Mouse (Mus musculus) MEL (cell line): ENCODE measurements around the gene 1810013L24Rik. TPM values are rescaled to one million over a fixed set of nuclear protein-coding genes. Genes with fewer than 3 reads are reported as not detected.

Source experiments
- DNase-seq: peaks from one replicate; pipeline ENCODE4 v3.0.0; 2011; ENCODE audit warnings: low read depth, low spot score
- H3K27ac ChIP-seq: 2 replicates; pipeline ENCODE4 v1.5.1; 2012; ENCODE audit warnings: low read depth, mild to moderate bottlenecking, control low read depth, low read length, moderate library complexity; ENCODE audit not compliant: control insufficient read depth
- H3K27me3 ChIP-seq, 2 experiments: fragments of 150-350 bp in 1 of 2; sonication (generic) in 1 of 2; 2 replicates each; pipeline ENCODE4 v1.6.1; 2012; ENCODE audit warnings: low read length in 2 of 2, mild to moderate bottlenecking in 2 of 2, improper control_type of control experiment in 1 of 2, moderate library complexity in 1 of 2; ENCODE audit not compliant: insufficient read depth in 2 of 2, control insufficient read depth in 1 of 2
- H3K36me3 ChIP-seq, 2 experiments: 2 replicates each; pipeline ENCODE4 v1.6.1; 2012 to 2014; ENCODE audit warnings: low read length in 2 of 2, improper control_type of control experiment in 1 of 2, inconsistent platforms in 1 of 2, mild to moderate bottlenecking in 1 of 2; ENCODE audit not compliant: insufficient read depth in 2 of 2, control insufficient read depth in 1 of 2
- H3K4me1 ChIP-seq, 2 experiments: fragments of 150-350 bp in 1 of 2; sonication (generic) in 1 of 2; 2 replicates each; pipeline ENCODE4 v1.6.1; 2012; ENCODE audit warnings: low read length in 2 of 2, improper control_type of control experiment in 1 of 2, mild to moderate bottlenecking in 1 of 2; ENCODE audit not compliant: insufficient read depth in 2 of 2, control insufficient read depth in 1 of 2
- H3K4me3 ChIP-seq, 2 experiments: fragments of 150-350 bp in 1 of 2; sonication (generic) in 1 of 2; 2 replicates each; pipeline ENCODE4 v1.5.1; 2012; ENCODE audit warnings: low read depth in 2 of 2, low read length in 2 of 2, mild to moderate bottlenecking in 2 of 2, moderate library complexity in 2 of 2, control low read depth in 1 of 2, improper control_type of control experiment in 1 of 2; ENCODE audit not compliant: control insufficient read depth in 1 of 2, insufficient read depth in 1 of 2
- H3K79me2 ChIP-seq: 2 replicates; pipeline ENCODE4 v1.6.1; 2012; ENCODE audit warnings: mild to moderate bottlenecking, low read length, moderate library complexity; ENCODE audit not compliant: control insufficient read depth, poor library complexity, insufficient read depth
- H3K9ac ChIP-seq: 2 replicates; pipeline ENCODE4 v1.6.1; 2012; ENCODE audit warnings: low read depth, mild to moderate bottlenecking, control low read depth, low read length, moderate library complexity; ENCODE audit not compliant: control insufficient read depth, poor library complexity, severe bottlenecking
- H3K9me3 ChIP-seq: fragments of 150-350 bp; sonication (generic); replicated peaks from 2 replicates; pipeline ENCODE4 v1.6.1; 2012; ENCODE audit warnings: mild to moderate bottlenecking, low read length, improper control_type of control experiment, moderate library complexity; ENCODE audit not compliant: insufficient read depth
- BHLHE40 ChIP-seq: IDR thresholded peaks from 2 replicates; pipeline ENCODE4 v1.6.1; 2012; ENCODE audit warnings: low read depth, mild to moderate bottlenecking, inconsistent platforms, low read length, improper control_type of control experiment, borderline replicate concordance
- CHD2 ChIP-seq: IDR thresholded peaks from 2 replicates; pipeline ENCODE4 v1.6.1; 2011; ENCODE audit warnings: low read length, improper control_type of control experiment
- CTCF ChIP-seq, 3 experiments: IDR thresholded peaks in 2 of 3; conservative IDR thresholded peaks in 1 of 3; 2 replicates each; pipeline ENCODE4 v1.5.1; 2011 to 2012; ENCODE audit warnings: low read length in 3 of 3, low read depth in 2 of 3, mild to moderate bottlenecking in 2 of 3, improper control_type of control experiment in 1 of 3, inconsistent platforms in 1 of 3, mixed read lengths in 1 of 3, moderate library complexity in 1 of 3; ENCODE audit not compliant: control insufficient read depth in 1 of 3, insufficient read depth in 1 of 3, poor library complexity in 1 of 3, severe bottlenecking in 1 of 3
- E2F4 ChIP-seq: IDR thresholded peaks from 2 replicates; pipeline ENCODE4 v1.6.1; 2011; ENCODE audit warnings: low read depth, low read length, improper control_type of control experiment, borderline replicate concordance
- ELF1 ChIP-seq: IDR thresholded peaks from 2 replicates; pipeline ENCODE4 v1.6.1; 2014; ENCODE audit warnings: low read depth, mild to moderate bottlenecking, inconsistent platforms, low read length, improper control_type of control experiment, moderate library complexity
- GABPA ChIP-seq: IDR thresholded peaks from 2 replicates; pipeline ENCODE4 v1.6.1; 2012; ENCODE audit warnings: low read depth, mild to moderate bottlenecking, inconsistent platforms, low read length, improper control_type of control experiment, moderate library complexity
- HCFC1 ChIP-seq: IDR thresholded peaks from 2 replicates; pipeline ENCODE4 v1.6.1; 2012; ENCODE audit warnings: low read depth, mild to moderate bottlenecking, inconsistent platforms, low read length, improper control_type of control experiment, moderate library complexity
- JUND ChIP-seq: IDR thresholded peaks from 2 replicates; pipeline ENCODE4 v1.6.1; 2011; ENCODE audit warnings: low read depth, mild to moderate bottlenecking, improper control_type of control experiment, low read length
- KAT2A ChIP-seq: conservative IDR thresholded peaks from 2 replicates; pipeline ENCODE4 v1.6.1; 2012; ENCODE audit warnings: low read depth, low read length, improper control_type of control experiment, inconsistent platforms
- MAFK ChIP-seq: IDR thresholded peaks from 2 replicates; pipeline ENCODE4 v1.6.1; 2011; ENCODE audit warnings: low read depth, mild to moderate bottlenecking, low read length, improper control_type of control experiment, borderline replicate concordance
- MAX ChIP-seq: IDR thresholded peaks from 2 replicates; pipeline ENCODE4 v1.6.1; 2011; ENCODE audit warnings: low read length, improper control_type of control experiment
- MEF2A ChIP-seq: IDR thresholded peaks from 2 replicates; pipeline ENCODE4 v1.6.1; 2014; ENCODE audit warnings: low read depth, mild to moderate bottlenecking, inconsistent platforms, low read length, improper control_type of control experiment; ENCODE audit not compliant: poor library complexity, insufficient replicate concordance, severe bottlenecking; ENCODE audit errors: extremely low read depth
- MXI1 ChIP-seq: IDR thresholded peaks from 2 replicates; pipeline ENCODE4 v1.6.1; 2011; ENCODE audit warnings: mild to moderate bottlenecking, low read depth, low read length, improper control_type of control experiment
- MYB ChIP-seq: IDR thresholded peaks from 2 replicates; pipeline ENCODE4 v1.6.1; 2011; ENCODE audit warnings: mild to moderate bottlenecking, low read depth, low read length, improper control_type of control experiment
- NELFE ChIP-seq: IDR thresholded peaks from 2 replicates; pipeline ENCODE4 v1.6.1; 2011; ENCODE audit warnings: low read depth, low read length, improper control_type of control experiment
- POLR2A ChIP-seq, 2 experiments: IDR thresholded peaks; 2 replicates each; pipeline ENCODE4 v1.6.1; 2011 to 2012; ENCODE audit warnings: low read length in 2 of 2, mild to moderate bottlenecking in 2 of 2, control low read depth in 1 of 2, improper control_type of control experiment in 1 of 2, low read depth in 1 of 2, moderate library complexity in 1 of 2; ENCODE audit not compliant: control insufficient read depth in 1 of 2, insufficient read depth in 1 of 2, poor library complexity in 1 of 2
- POLR2AphosphoS5 ChIP-seq: IDR thresholded peaks from 2 replicates; pipeline ENCODE4 v1.6.1; 2012; ENCODE audit warnings: low read depth, borderline replicate concordance, mild to moderate bottlenecking, inconsistent platforms, low read length, moderate library complexity, mixed read lengths
- RAD21 ChIP-seq: IDR thresholded peaks from 2 replicates; pipeline ENCODE4 v1.6.1; 2011; ENCODE audit warnings: mild to moderate bottlenecking, low read depth, low read length, improper control_type of control experiment
- SIN3A ChIP-seq: IDR thresholded peaks from 2 replicates; pipeline ENCODE4 v1.6.1; 2012; ENCODE audit warnings: low read length, improper control_type of control experiment, inconsistent platforms
- SMC3 ChIP-seq: IDR thresholded peaks from 2 replicates; pipeline ENCODE4 v1.6.1; 2011; ENCODE audit warnings: low read depth, low read length, improper control_type of control experiment
- TAL1 ChIP-seq: IDR thresholded peaks from 2 replicates; pipeline ENCODE4 v1.6.1; 2012; ENCODE audit warnings: mild to moderate bottlenecking, inconsistent platforms, low read length, moderate library complexity, mixed read lengths
- TCF12 ChIP-seq: IDR thresholded peaks from 2 replicates; pipeline ENCODE4 v1.6.1; 2014; ENCODE audit warnings: low read depth, mild to moderate bottlenecking, inconsistent platforms, low read length, improper control_type of control experiment, moderate library complexity
- UBTF ChIP-seq: IDR thresholded peaks from 2 replicates; pipeline ENCODE4 v1.6.1; 2012; ENCODE audit warnings: low read depth, mild to moderate bottlenecking, inconsistent platforms, low read length, improper control_type of control experiment, moderate library complexity, borderline replicate concordance; ENCODE audit not compliant: insufficient read depth
- ZKSCAN1 ChIP-seq: IDR thresholded peaks from 2 replicates; pipeline ENCODE4 v1.6.1; 2012; ENCODE audit warnings: low read depth, mild to moderate bottlenecking, inconsistent platforms, low read length, improper control_type of control experiment, moderate library complexity
- ZNF384 ChIP-seq: IDR thresholded peaks from 2 replicates; pipeline ENCODE4 v1.6.1; 2012; ENCODE audit warnings: low read depth, mild to moderate bottlenecking, inconsistent platforms, low read length, improper control_type of control experiment
- polyA plus RNA-seq, 2 experiments: library from polyadenylated mRNA; stranded (reverse) in 1 of 2; unstranded in 1 of 2; fragments of >175 nt in 1 of 2; fragments of >200 nt in 1 of 2; gene quantifications; 2 replicates each; pipeline versions ENCODE4 v1.2.1 to v1.2.4; 2012; ENCODE audit warnings: low replicate concordance in 2 of 2, low read depth in 1 of 2; ENCODE audit not compliant: insufficient read length in 2 of 2, insufficient read depth in 1 of 2, missing spikeins in 1 of 2
- total RNA-seq: library from RNA; depleted of rRNA; stranded (reverse); fragments of 300-350 nt; gene quantifications from 2 replicates; pipeline ENCODE4 v1.2.3, GENCODE M21; 2012

1810013L24Rik gene
- total and polyA plus RNA-seq, 3 experiments: 27.6 to 154 (median 29.9) TPM

DNA sequence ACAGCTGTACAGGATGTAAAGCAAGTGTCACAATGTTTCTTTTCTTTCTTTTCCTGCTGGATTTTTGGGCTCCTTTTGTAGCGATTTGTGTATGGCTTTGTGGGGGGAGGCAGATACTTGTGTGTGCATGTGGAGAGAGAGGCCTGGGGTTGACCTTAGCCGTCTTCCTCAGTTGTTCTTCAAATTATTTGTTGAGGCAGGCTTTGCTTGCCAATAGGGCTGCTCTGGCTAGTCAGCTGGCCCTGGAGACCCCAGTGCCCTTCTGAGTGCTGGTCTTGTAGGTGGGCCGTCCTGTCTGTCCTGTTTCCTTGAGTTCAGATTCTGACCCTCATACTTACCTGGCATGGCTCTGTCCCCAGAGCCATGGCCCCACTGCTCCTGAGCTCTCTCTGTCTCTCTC, 42.6 kb downstream of the 1810013L24Rik start:
- H3K27me3 ChIP-seq: no peaks in the 10 kb centered on the region
- no peak overlapping the region for H3K4me3 ChIP-seq
- no peaks in the 10 kb centered on the region for H3K79me2 ChIP-seq
- peaks cover 0 to 2% of the 10 kb centered on the region in 2 experiments; a peak in 1 of 4 replicates for H3K36me3 ChIP-seq
- no peaks in the 10 kb centered on the region for H3K9me3 ChIP-seq
- no peak for TF ChIP-seq MEF2A
- TF ChIP-seq MAX: no peak
- no peak for TF ChIP-seq GABPA
- no peak for TF ChIP-seq MYB
- TF ChIP-seq MAFK: no peak
- TF ChIP-seq RAD21: no peak
- TF ChIP-seq ZKSCAN1: no peak
- no peak for TF ChIP-seq KAT2A
- TF ChIP-seq ELF1: no peak
- no peak for TF ChIP-seq TAL1
- TF ChIP-seq TCF12: no peak
- TF ChIP-seq UBTF: no peak
- no peak for TF ChIP-seq CHD2
- TF ChIP-seq ZNF384: no peak
- no peak for TF ChIP-seq SMC3
- no peak for TF ChIP-seq BHLHE40
- no peak for TF ChIP-seq NELFE
- TF ChIP-seq POLR2AphosphoS5: no peak
- no peak for TF ChIP-seq POLR2A (IDR thresholded peaks at IDR 0.05; ENCODE audit: control insufficient read depth in 1 of 2, insufficient read depth in 1 of 2, low read depth in 1 of 2, low read length in 2 of 2, poor library complexity in 1 of 2)
- TF ChIP-seq, all 39 proteins: peak for 0
- DNase-seq: no peak
- no peak overlapping the region for H3K9ac ChIP-seq
- H3K27ac ChIP-seq: no peak overlapping the region
- H3K4me1 ChIP-seq: peaks cover 0 to 3% of the 10 kb centered on the region in 2 experiments; a peak in 1 of 4 replicates

DNA sequence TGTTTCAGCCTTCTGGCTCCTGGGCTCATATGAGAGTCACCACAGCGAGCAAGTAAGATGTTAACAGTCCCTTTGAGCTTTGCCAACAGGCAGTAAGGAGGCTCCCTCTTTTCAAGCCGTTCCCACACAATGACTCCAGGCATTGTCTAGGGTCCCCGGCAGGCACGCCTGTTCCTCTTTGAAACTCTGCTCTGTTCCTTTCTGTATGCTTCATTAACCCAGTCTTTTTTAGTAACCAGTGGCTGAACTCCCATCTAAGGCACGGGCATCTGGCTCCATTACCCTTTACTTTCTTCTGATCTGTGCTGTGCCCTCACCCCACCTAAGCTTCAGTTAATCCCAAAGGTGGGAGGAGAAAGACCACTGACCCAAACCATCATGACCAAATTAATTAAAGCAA, 50.2 kb downstream of the 1810013L24Rik start:
- H3K79me2 ChIP-seq: no peaks in the 10 kb centered on the region
- no peak for TF ChIP-seq MEF2A
- no peak for TF ChIP-seq RAD21
- TF ChIP-seq E2F4: no peak
- no peak for TF ChIP-seq MYB
- no peak for TF ChIP-seq CTCF (IDR thresholded peaks at IDR 0.05 in 2 of 3, conservative IDR thresholded peaks at IDR 0.05 in 1 of 3; ENCODE audit: control insufficient read depth in 1 of 3, insufficient read depth in 1 of 3, low read depth in 2 of 3, low read length in 3 of 3, poor library complexity in 1 of 3, severe bottlenecking in 1 of 3)
- TF ChIP-seq SIN3A: no peak
- no peak for TF ChIP-seq JUND
- TF ChIP-seq SMC3: no peak
- TF ChIP-seq MXI1: no peak
- no peak for TF ChIP-seq ZNF384
- TF ChIP-seq HCFC1: no peak
- no peak for TF ChIP-seq MAFK
- TF ChIP-seq POLR2AphosphoS5: no peak
- TF ChIP-seq CHD2: no peak
- H3K9ac ChIP-seq: no peak overlapping the region
- no peaks in the 10 kb centered on the region for H3K4me1 ChIP-seq
- DNase-seq: no peak
- H3K9me3 ChIP-seq: no peaks in the 10 kb centered on the region
- H3K4me3 ChIP-seq: no peak overlapping the region
- H3K36me3 ChIP-seq: no peaks in the 10 kb centered on the region; a peak in 1 of 4 replicates
- H3K27ac ChIP-seq: no peak overlapping the region
- no peaks in the 10 kb centered on the region for H3K27me3 ChIP-seq
